Comparison of ENCODE assay signal across 38 mouse cellular contexts in the genomic region with DNA sequence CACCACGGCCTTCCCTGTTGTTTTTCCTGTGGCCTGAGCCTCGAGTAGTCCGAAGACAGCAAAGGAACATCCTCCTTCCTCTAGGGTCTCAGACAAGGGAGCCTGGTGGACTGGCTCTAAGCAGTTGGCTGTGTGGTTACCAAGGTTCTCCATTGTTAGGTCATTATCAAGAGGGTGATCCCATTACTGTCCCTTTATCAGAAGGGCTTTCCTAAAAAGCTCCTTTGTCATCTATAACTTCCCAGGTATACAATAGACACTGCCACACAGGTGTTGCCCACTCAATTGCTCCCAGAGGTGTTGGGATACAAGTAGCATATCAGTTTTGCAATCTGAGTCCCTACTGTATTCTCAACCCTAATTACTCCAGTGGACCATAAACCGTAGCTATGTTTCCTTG. TPM values are rescaled to one million over a fixed set of nuclear protein-coding genes. Genes with fewer than 3 reads are reported as not detected.
"Had no signal": no experiment of that assay in that cellular context is flagged by ENCODE, and none has a peak within 500 bp of the region (broad histone marks: within the 10 kb centered on the region; RNA-seq: fewer than 3 reads in every experiment).

Gene 4930596D02Rik (minus strand): TSS at position 101 of the 400 bp plus-strand sequence.

- H3K4me3 ChIP-seq: left cerebral cortex, adult 2 months; limb, embryonic 10.5 days; limb, embryonic 12.5 days; limb, embryonic 13.5 days; limb, embryonic 15.5 days; liver, embryonic 12.5 days; liver, embryonic 13.5 days; liver, embryonic 15.5 days; lung, embryonic 15.5 days; midbrain, embryonic 10.5 days; midbrain, embryonic 12.5 days; midbrain, embryonic 13.5 days; midbrain, embryonic 15.5 days; myocyte had no signal

- H3K27ac ChIP-seq: left cerebral cortex, adult 2 months; limb, embryonic 10.5 days; limb, embryonic 12.5 days; limb, embryonic 13.5 days; limb, embryonic 15.5 days; liver, embryonic 12.5 days; liver, embryonic 13.5 days; liver, embryonic 14.5 days; liver, embryonic 15.5 days; lung, embryonic 15.5 days; macrophage; midbrain, embryonic 10.5 days; midbrain, embryonic 12.5 days; midbrain, embryonic 13.5 days; midbrain, embryonic 15.5 days had no signal

- H3K36me3 ChIP-seq: limb, embryonic 10.5 days; limb, embryonic 12.5 days; limb, embryonic 13.5 days; limb, embryonic 15.5 days; liver, embryonic 12.5 days; liver, embryonic 13.5 days; liver, embryonic 15.5 days; lung, embryonic 15.5 days; midbrain, embryonic 10.5 days; midbrain, embryonic 12.5 days; midbrain, embryonic 13.5 days; midbrain, embryonic 15.5 days had no signal

- DNase-seq: left cerebral cortex, postnatal 4 days; liver; liver, embryonic 13.5 days; liver, postnatal 0 days; lung, adult 18-20 months; lung, adult 2 months; lung, embryonic 14.5 days; lung, postnatal 10 days; lung, postnatal 14 days; lung, postnatal 36 days; lung, postnatal 4 days; midbrain, embryonic 14.5 days had no signal

- H3K27me3 ChIP-seq: limb, embryonic 12.5 days; limb, embryonic 13.5 days; limb, embryonic 15.5 days; liver, embryonic 12.5 days; liver, embryonic 13.5 days; liver, embryonic 15.5 days; lung, embryonic 15.5 days; megakaryocyte, embryonic 14.5 days; midbrain, embryonic 12.5 days; midbrain, embryonic 13.5 days; midbrain, embryonic 15.5 days had no signal

- H3K4me1 ChIP-seq: limb, embryonic 10.5 days; limb, embryonic 12.5 days; limb, embryonic 13.5 days; limb, embryonic 15.5 days; liver, embryonic 12.5 days; liver, embryonic 13.5 days; liver, embryonic 15.5 days; lung, embryonic 15.5 days; megakaryocyte, embryonic 14.5 days; midbrain, embryonic 10.5 days; midbrain, embryonic 12.5 days; midbrain, embryonic 13.5 days; midbrain, embryonic 15.5 days had no signal

RNA-seq across cellular contexts. Expression of gene 4930596D02Rik, which starts in this region (rescaled TPM):
- polyA plus RNA-seq: limb, embryonic 10.5 days; limb, embryonic 11.5 days; limb, embryonic 12.5 days; limb, embryonic 13.5 days; limb, embryonic 14.5 days; limb, embryonic 15.5 days; liver, adult 2 months; liver, embryonic 11.5 days; liver, embryonic 12.5 days; liver, embryonic 13.5 days; liver, embryonic 14.5 days; liver, embryonic 15.5 days; liver, embryonic 16.5 days; liver, postnatal 0 days; lung, adult 2 months; lung, embryonic 14.5 days; lung, embryonic 15.5 days; lung, embryonic 16.5 days; lung, postnatal 0 days; macrophage; midbrain, embryonic 10.5 days; midbrain, embryonic 11.5 days; midbrain, embryonic 12.5 days; midbrain, embryonic 13.5 days; midbrain, embryonic 14.5 days; midbrain, embryonic 15.5 days; midbrain, embryonic 16.5 days; midbrain, postnatal 0 days; myocyte had no signal
